ENCODE assay signal across 27 mouse cellular contexts in the genomic region with DNA sequence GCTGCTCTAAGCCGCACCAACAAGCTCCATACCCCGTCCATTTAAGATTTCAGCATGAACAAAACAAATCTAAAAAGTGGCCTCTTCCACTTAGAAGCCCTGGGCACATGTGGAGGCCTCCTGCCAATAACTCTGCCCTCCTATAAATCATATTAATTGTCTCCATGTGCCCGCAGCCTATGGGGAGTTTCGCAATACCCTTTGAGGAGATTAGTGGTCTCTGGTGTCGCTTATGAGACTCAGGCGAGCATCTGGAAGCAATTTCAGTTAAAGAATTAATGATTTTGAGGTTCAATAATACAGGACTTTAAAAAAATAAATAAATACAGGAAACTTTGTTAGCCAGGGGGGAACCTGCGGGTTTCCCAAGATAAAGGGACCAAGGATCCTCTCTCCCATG. TPM values are rescaled to one million over a fixed set of nuclear protein-coding genes. Genes with fewer than 3 reads are reported as not detected.
A peak's percentile ranks its signal among the peaks of the same experiment; 100 is the strongest.
DNase-seq lines count a peak whose midpoint lies in the region; ATAC-seq and TF ChIP-seq lines count a peak whose summit lies in the region.
"Had no signal": no experiment of that assay in that cellular context is flagged by ENCODE, and none has a peak within 500 bp of the region (broad histone marks: within the 10 kb centered on the region; RNA-seq: fewer than 3 reads in every experiment).

No protein-coding gene starts in this region.

- H3K4me2 ChIP-seq in hindbrain, embryonic 11.5 days (replicated peaks; ENCODE audit: low read depth, low read length), result no peak overlapping the region
- H3K4me2 ChIP-seq in hindbrain, postnatal 0 days (ENCODE audit: low read depth, low read length), result no peak overlapping the region
- no peak overlapping the region for H3K4me2 ChIP-seq in embryonic facial prominence, embryonic 14.5 days (ENCODE audit: low read depth, low read length)
- H3K4me2 ChIP-seq in limb, embryonic 13.5 days (replicated peaks), result peak overlapping the region; percentile 82
- H3K4me2 ChIP-seq: forebrain, embryonic 12.5 days; hindbrain, embryonic 12.5 days; intestine, embryonic 15.5 days; liver, embryonic 13.5 days; lung, embryonic 15.5 days; midbrain, embryonic 13.5 days had no signal

- WGBS in hindbrain, embryonic 11.5 days, result 50% methylated on average over 7 of the region's 7 CpGs
- 68% methylated on average over 7 of the region's 7 CpGs for WGBS in hindbrain, postnatal 0 days
- WGBS in embryonic facial prominence, embryonic 14.5 days, result 20% methylated on average over 7 of the region's 7 CpGs
- WGBS in limb, embryonic 13.5 days, result 7% methylated on average over 7 of the region's 7 CpGs

- TF ChIP-seq CTCF in hindbrain, postnatal 0 days (IDR thresholded peaks at IDR 0.05; ENCODE audit: low read depth), result no peak

- peak; percentile 46 for DNase-seq in hindbrain, embryonic 11.5 days (ENCODE audit: low spot score)
- DNase-seq in hindbrain, postnatal 0 days (ENCODE audit: low spot score), result no peak
- DNase-seq in embryo, embryonic 10.5 days (ENCODE audit: low spot score), result peak; percentile 85
- DNase-seq in embryonic facial prominence, embryonic 14.5 days (ENCODE audit: low spot score), result peak; percentile 84
- DNase-seq in ovary, postnatal 36 days (ENCODE audit: low spot score), result no peak
- DNase-seq in spleen, postnatal 4 days (ENCODE audit: low spot score in 2 of 2), result no peak
- no peak for DNase-seq in right cerebral cortex, postnatal 10 days (ENCODE audit: low spot score in 2 of 2)
- DNase-seq: adrenal gland, postnatal 25 days; cerebellum, adult 11 months; cerebellum, postnatal 14 days; gastrocnemius, postnatal 25 days; kidney, adult 9 months; kidney, postnatal 25 days; liver, embryonic 13.5 days; retina, postnatal 1 day; thymus, adult 18-20 months; thymus, postnatal 4 days had no signal

- no peak for ATAC-seq in hindbrain, embryonic 11.5 days (ENCODE audit: low FRiP score)
- no peak for ATAC-seq in hindbrain, postnatal 0 days
- ATAC-seq in embryonic facial prominence, embryonic 14.5 days (ENCODE audit: low read depth), result no peak
- peak; percentile 38; the same call in 1 of the 2 replicates for ATAC-seq in limb, embryonic 13.5 days (ENCODE audit: low FRiP score, low read depth)
- ATAC-seq: intestine, embryonic 15.5 days; midbrain, embryonic 13.5 days had no signal

- no peak overlapping the region for H3K9ac ChIP-seq in hindbrain, embryonic 11.5 days (ENCODE audit: low read depth, low read length)
- H3K9ac ChIP-seq in hindbrain, postnatal 0 days (replicated peaks; ENCODE audit: low read length), result no peak overlapping the region
- H3K9ac ChIP-seq in embryonic facial prominence, embryonic 14.5 days (ENCODE audit: low read depth, low read length), result no peak overlapping the region
- no peak overlapping the region for H3K9ac ChIP-seq in limb, embryonic 13.5 days
- H3K9ac ChIP-seq: forebrain, embryonic 12.5 days; hindbrain, embryonic 12.5 days; intestine, embryonic 15.5 days; liver, embryonic 13.5 days; lung, embryonic 15.5 days; midbrain, embryonic 13.5 days had no signal

- H3K4me1 ChIP-seq in hindbrain, embryonic 11.5 days (replicated peaks; ENCODE audit: control insufficient read depth, insufficient read depth, low read length), result peaks cover 2% of the 10 kb centered on the region; the same call in 1 of the 2 replicates
- H3K4me1 ChIP-seq in hindbrain, postnatal 0 days (ENCODE audit: insufficient read depth, low read length), result no peaks in the 10 kb centered on the region
- peaks cover 11% of the 10 kb centered on the region for H3K4me1 ChIP-seq in embryonic facial prominence, embryonic 14.5 days (ENCODE audit: control insufficient read depth, insufficient read depth, low read length)
- peaks cover 65% of the 10 kb centered on the region for H3K4me1 ChIP-seq in limb, embryonic 13.5 days
- H3K4me1 ChIP-seq: liver, embryonic 13.5 days had no signal

- no peak overlapping the region for H3K27ac ChIP-seq in hindbrain, embryonic 11.5 days (ENCODE audit: low read depth, low read length)
- H3K27ac ChIP-seq in hindbrain, postnatal 0 days, result no peak overlapping the region
- H3K27ac ChIP-seq in embryonic facial prominence, embryonic 14.5 days (replicated peaks; ENCODE audit: low read depth, low read length), result 0 out of 2 replicates have a peak overlapping the region, but pooled peaks have one; percentile 15
- H3K27ac ChIP-seq in limb, embryonic 13.5 days, result peak overlapping the region; percentile 55; the same call in 1 of the 2 replicates
- H3K27ac ChIP-seq: forebrain, embryonic 12.5 days; hindbrain, embryonic 12.5 days; intestine, embryonic 15.5 days; liver, embryonic 13.5 days; lung, embryonic 15.5 days; macrophage; midbrain, embryonic 13.5 days had no signal

- no peaks in the 10 kb centered on the region for H3K9me3 ChIP-seq in hindbrain, embryonic 11.5 days (ENCODE audit: control insufficient read depth, low read length)
- no peaks in the 10 kb centered on the region for H3K9me3 ChIP-seq in hindbrain, postnatal 0 days (ENCODE audit: low read length)
- peaks cover 11% of the 10 kb centered on the region for H3K9me3 ChIP-seq in embryonic facial prominence, embryonic 14.5 days (ENCODE audit: control insufficient read depth, low read length)
- peaks cover 7% of the 10 kb centered on the region for H3K9me3 ChIP-seq in limb, embryonic 13.5 days
- H3K9me3 ChIP-seq: intestine, embryonic 15.5 days; liver, embryonic 13.5 days; lung, embryonic 15.5 days; midbrain, embryonic 13.5 days had no signal

- H3K36me3 ChIP-seq in hindbrain, embryonic 11.5 days (ENCODE audit: control insufficient read depth, insufficient read depth, low read length), result no peaks in the 10 kb centered on the region
- no peaks in the 10 kb centered on the region for H3K36me3 ChIP-seq in hindbrain, postnatal 0 days (ENCODE audit: insufficient read depth, low read length)
- H3K36me3 ChIP-seq in embryonic facial prominence, embryonic 14.5 days (ENCODE audit: control insufficient read depth, insufficient read depth, low read length), result no peaks in the 10 kb centered on the region
- no peaks in the 10 kb centered on the region for H3K36me3 ChIP-seq in limb, embryonic 13.5 days
- H3K36me3 ChIP-seq: forebrain, embryonic 12.5 days; G1E; hindbrain, embryonic 12.5 days; intestine, embryonic 15.5 days; liver, embryonic 13.5 days; lung, embryonic 15.5 days; midbrain, embryonic 13.5 days had no signal

- H3K4me3 ChIP-seq in hindbrain, embryonic 11.5 days (ENCODE audit: low read depth, low read length), result no peak overlapping the region
- H3K4me3 ChIP-seq in hindbrain, postnatal 0 days (ENCODE audit: low read length), result no peak overlapping the region
- H3K4me3 ChIP-seq in embryonic facial prominence, embryonic 14.5 days (ENCODE audit: low read depth, low read length), result no peak overlapping the region
- H3K4me3 ChIP-seq in limb, embryonic 13.5 days, result no peak overlapping the region
- H3K4me3 ChIP-seq: forebrain, embryonic 12.5 days; hindbrain, embryonic 12.5 days; intestine, embryonic 15.5 days; liver, embryonic 13.5 days; lung, embryonic 15.5 days; midbrain, embryonic 13.5 days; myocyte had no signal

- H3K27me3 ChIP-seq in hindbrain, embryonic 11.5 days (ENCODE audit: control insufficient read depth, insufficient read depth, low read length), result peaks cover 19% of the 10 kb centered on the region
- H3K27me3 ChIP-seq in hindbrain, postnatal 0 days (ENCODE audit: insufficient read depth, low read length), result no peaks in the 10 kb centered on the region; the same call in 1 of the 2 replicates
- H3K27me3 ChIP-seq in embryonic facial prominence, embryonic 14.5 days (replicated peaks; ENCODE audit: control insufficient read depth, insufficient read depth, low read length), result peaks cover 19% of the 10 kb centered on the region
- peaks cover 44% of the 10 kb centered on the region for H3K27me3 ChIP-seq in limb, embryonic 13.5 days

RNA-seq across cellular contexts. Expression of gene Tmem132c, which starts 1.9 kb away (rescaled TPM):
- polyA plus RNA-seq in hindbrain, embryonic 11.5 days (2014; fragmentation: Nextera tagmentation; extraction: Ambion mirVana), result 18.6 and 21.1 TPM in 2 replicates
- total RNA-seq in hindbrain, postnatal 0 days (2014; rRNA removed), result 46.0 and 52.7 TPM in 2 replicates
- polyA plus RNA-seq in hindbrain, postnatal 0 days (2015; fragmentation: Nextera tagmentation; extraction: Ambion mirVana), result 12.9 and 13.5 TPM in 2 replicates
- 22.3 and 26.6 TPM in 2 replicates for polyA plus RNA-seq in embryonic facial prominence, embryonic 14.5 days (2014; fragmentation: Nextera tagmentation; extraction: Ambion mirVana)
- polyA plus RNA-seq in limb, embryonic 13.5 days (2015; fragmentation: Nextera tagmentation; extraction: Ambion mirVana), result 35.6 and 37.5 TPM in 2 replicates
- total RNA-seq: G1E; neutrophil, adult 5-6 weeks had no signal
- polyA plus RNA-seq: G1E, macrophage, myocyte had no signal

Comparison
In these comparisons a context has a peak if more than half of its experiments do, and no peak if none do; other contexts are left out.
1. DNase-seq: peak in hindbrain, embryonic 11.5 days (single experiment), embryo, embryonic 10.5 days (single experiment) and embryonic facial prominence, embryonic 14.5 days (single experiment); none in hindbrain, postnatal 0 days (single experiment), ovary, postnatal 36 days (single experiment), spleen, postnatal 4 days (0 of 2) and right cerebral cortex, postnatal 10 days (0 of 2).
2. H3K27ac ChIP-seq: peak in embryonic facial prominence, embryonic 14.5 days (single experiment) and limb, embryonic 13.5 days (single experiment); none in hindbrain, embryonic 11.5 days (single experiment) and hindbrain, postnatal 0 days (single experiment).